Mouse (Mus musculus) layer of hippocampus, postnatal 36 days (tissue): ENCODE data around the gene Dlec1. TPM values are rescaled to one million over a fixed set of nuclear protein-coding genes. Genes with fewer than 3 reads are reported as not detected.

Source experiments
- DNase-seq, 2 experiments: peaks; one replicate each; pipeline ENCODE4 v3.0.0; 2022
- total RNA-seq, 2 experiments: library from RNA; stranded (reverse); gene quantifications; 2 replicates each; pipeline ENCODE4 v1.2.3; 2021

The Dlec1 gene
- total RNA-seq, 2 experiments from 2014 or later: 4.3 to 4.4 TPM

DNA sequence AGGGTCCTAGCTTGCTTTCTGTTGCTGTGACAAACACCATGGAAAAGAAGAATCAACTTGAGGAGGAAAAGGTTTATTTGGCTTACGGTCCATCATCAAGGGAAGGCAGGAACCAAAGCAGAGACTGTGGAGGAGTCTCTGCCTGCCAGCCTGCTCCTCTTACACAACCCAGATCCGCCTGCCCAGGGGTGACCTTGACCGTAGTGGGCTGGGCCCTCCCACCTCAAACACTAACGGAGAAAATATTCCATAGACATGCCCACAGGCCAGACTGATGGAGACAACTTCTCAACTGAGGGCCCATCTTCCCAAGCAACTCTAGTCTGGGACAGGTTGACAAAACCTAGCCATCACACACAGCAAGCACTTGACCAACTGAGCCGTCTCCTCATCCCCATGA, 39.8 kb downstream of the Dlec1 start:
- DNase-seq: no peak

DNA sequence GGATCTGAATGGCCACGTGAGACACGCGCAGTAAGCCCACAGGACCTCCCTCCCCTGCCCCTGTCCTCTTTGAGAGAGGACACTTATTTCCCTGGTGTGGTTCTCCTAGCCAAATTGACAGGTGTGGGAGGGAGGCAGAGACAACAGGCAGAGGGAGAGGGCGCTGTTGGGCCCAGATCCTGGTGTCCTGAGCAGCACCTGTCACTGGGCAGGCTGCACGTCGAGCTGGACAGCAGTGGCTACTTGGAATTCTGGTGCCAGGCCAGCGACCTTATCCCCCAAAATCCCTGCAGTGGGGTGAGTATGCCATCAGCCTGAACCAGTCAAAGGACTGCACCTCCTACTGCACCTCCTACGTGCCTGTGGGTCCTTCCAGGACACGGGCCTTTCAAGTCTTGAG, 41.1 kb downstream of the Dlec1 start:
- DNase-seq: no peak

DNA sequence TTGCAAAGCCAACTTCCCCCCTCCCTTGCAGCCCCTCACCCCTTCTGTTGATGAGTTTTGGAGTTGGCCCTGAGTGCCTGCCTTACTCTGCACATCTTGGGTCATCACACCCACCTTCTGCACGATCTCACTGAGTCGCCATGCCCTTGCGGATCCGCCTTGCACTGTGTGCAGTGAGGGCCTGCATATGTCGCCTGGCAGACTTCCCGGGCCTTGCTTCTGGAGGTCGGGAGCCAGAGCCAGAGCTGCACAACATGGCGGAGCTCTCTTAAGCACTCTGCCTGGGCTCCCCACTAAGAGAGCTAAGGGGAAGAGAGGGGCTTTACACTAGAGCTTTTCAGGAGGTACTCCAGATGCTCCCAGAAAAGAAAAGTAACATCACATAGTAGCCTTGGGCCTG, 42.4 kb downstream of the Dlec1 start:
- no peak for DNase-seq

DNA sequence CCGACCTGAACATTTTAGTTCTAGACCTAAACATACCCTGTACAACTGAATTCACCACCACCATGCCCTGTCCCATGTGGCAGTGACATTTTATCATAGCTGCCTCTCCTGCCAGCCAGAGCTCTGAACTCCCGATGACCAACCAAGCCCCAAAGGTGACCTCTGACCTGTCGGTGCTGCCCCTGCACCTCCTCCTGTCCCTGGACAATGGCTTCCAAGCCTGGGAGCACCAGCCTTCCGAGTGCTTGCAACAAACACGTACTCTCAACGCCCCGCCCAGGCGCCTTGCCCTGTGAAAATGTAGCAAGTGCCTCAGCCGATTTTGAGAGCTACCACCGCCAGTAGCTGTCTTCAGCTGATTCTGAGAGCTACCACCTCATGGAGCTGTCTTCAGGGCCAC, 42.9 kb downstream of the Dlec1 start:
- DNase-seq: no peak

DNA sequence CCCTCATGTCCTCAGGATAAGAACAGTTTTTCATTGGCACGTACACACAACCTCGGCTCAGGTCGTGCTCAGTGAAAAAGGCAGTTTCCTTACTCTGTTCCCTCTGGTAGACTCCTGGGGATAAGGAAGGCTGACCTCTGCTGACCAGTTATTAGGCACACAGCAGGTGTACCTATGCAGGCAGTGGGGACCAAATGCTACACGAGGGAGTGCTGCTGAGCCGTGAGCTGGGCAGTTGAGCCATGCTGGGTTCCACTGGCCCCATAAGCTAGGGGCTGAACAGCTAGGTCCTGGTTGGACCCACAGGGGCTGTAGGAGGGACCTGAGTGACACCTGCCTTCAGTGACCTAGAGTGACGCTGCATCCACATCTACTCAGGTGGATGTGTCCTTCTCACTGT, 43.4 kb downstream of the Dlec1 start:
- no peak for DNase-seq

DNA sequence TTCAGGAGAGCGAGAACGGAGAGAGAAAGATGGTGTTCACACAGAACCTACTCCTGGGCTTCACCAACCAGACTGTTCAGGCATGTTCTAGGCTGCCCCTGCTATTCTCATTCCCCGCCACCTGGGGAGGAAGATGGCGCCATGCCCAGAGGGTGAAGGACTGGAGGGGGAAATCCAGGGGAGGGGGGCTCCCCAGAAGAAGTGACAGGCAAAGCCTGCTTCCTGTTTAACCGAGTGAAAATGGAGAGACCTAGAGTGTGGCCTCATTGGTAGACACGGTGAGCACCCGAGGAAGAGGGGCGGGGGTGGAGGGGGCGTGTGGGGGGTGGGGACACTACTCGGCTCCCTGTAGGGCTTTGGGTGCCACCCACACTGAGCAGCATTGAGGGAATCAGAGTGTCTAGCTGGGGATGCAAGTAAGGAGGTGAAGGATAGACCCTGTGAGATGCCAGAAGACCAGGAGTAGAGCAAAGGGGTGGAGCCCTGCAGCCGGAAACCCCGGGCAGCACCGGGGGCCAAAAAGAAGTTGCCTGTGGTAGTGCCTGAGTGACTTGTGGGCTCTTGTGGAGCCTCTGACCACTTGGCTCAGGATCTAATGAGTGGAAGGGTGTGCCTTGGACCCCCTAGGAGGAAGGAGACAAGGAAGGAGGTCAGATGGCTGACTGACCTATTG, 44.0 kb downstream of the Dlec1 start:
- no peak for DNase-seq

DNA sequence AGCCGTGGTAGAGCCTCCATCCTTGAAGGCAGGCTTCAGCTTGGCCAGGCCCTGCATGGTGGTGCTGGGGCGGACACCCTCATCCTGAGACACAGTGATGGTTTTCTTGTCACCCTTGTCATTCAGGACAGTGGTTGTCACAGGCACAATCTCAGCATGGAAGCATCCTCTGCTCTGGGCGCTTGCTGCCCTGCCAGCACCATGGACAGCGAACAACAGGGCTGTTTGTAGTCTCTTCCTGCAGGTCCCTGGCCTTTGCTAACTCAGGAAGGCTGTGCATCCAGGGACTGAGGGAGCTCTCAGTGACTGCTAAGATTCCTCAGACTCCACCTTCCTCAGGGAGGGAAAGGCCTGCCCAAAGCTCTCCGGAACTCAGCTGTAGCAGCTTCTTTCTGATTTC, 47.3 kb downstream of the Dlec1 start:
- DNase-seq: no peak

DNA sequence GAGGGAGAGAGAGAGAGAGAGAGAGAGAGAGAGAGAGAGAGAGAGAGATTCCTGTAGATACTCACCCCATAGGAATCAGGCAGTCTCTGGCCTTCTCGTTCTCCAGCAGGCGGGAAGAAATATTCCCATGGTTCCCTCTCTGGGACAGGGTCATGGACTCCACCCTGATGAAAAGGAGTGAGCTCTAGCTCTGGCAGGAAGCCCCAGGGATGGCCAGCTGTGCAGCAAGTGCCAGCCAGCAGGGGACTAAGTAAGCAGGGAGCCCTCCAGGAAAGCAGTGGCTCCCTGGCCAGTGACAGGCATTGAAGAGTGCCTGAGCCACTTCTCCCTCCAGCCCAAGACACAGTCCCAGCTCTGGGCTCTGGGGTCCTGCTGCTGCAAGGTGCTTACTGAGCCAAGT, 49.5 kb downstream of the Dlec1 start:
- no peak for DNase-seq

DNA sequence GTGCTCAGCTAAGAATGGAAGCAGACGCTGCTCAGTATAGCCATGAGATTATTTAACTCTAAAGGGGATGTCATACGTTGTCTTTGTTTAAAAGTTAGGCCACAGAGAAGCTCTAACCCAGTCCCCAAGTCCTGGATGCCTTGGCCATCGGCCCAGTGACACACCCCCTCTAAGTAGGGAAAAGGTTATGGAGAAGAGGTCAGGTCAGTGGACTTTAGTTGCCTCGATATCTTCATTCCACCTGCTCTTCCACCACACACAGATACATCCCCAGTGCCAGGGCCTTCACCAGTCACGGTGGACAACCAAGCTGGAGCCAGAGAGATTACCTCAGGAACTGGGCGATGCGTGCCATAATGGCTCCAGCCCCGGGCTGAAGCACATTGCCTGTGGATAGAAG, 53.1 kb downstream of the Dlec1 start:
- DNase-seq: no peak

DNA sequence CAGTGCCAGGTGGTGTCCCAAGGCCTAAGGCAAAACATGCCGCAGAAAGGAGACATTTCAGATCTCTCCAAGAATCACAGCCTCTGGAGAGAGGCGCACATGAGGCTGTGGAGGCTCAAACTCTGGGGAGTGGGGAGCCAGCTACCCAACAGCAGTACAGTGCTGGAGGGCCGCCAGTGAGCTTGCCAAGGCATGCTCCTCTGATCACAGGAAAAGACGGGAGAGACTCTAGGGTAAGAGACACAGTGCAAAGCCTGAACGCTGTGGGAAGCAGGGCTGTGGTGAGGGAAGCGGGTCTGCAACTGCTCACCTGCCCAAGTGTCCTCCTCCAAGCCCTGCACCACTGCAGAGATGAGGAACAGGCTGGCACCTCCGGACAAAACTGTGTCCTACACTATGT, 53.5 kb downstream of the Dlec1 start:
- DNase-seq: no peak

DNA sequence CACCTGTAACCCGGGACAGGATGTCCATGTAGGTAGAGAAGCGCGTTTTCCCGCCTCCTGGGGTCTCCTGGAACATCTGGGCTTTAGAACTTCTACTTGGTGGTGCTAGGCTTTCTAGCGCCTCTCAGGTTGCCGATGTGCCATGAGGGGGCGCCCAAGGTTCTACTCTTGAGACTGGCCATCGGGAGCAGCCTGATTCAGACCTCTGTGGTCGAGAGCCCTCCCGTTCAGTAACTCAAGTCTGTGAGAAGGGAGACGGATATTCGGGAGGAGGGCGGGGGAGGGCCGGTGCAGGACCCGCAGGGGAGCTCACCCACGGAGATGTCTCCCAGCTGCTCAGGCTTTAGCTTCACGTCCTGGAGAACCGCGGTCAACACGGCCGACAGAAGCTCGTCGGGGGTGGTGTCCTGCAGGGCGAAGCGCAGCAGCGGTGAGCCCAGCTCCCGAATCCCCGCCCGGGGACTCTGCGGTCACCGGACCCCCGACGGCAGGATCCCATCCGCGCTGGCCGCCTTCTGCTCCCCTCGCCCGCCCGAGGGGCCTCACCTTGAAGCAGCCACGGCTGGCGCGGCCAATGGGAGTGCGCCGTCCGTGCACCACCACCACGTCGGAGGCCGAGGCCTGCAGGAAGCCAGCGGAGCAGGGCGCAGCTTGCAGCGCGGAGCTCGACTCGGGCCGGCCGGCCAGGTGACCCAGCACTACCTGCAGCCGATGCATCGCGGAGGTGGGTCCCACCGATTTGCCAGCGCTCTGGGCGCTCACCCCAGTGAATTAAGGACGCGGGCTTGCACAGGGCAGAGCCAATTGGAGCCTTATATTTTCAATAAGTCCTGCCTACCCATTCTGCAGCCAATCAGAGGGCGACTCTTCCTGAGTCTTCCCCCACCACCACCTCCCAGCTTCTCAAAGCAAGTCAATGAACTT, 54.3 kb downstream of the Dlec1 start, which contains the start of gene Acaa1b:
TSS of gene Acaa1b (minus strand) at position 816 of the 924 bp plus-strand sequence.
- peak; percentile 45 to 46 for DNase-seq

DNA sequence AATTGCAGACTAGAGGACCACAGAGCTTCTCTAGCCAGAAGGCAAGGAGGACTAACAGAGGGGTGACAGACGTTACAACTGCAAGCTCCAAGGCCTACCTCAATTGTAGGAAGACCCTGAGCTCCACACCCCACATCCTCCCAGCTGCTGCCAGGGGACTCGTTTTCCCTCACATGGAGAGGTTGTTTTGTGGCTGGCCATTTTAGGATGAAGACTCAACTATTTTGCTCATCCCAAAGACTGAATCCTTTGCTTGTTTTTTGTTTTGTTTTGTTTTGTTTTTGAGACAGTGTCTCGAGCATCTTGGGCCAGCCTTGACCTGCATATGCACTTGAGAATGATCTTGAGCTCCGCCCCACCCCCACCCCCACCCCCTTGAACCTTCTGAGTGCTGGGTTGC, 56.6 kb downstream of the Dlec1 start, which contains the start of gene Gm47289:
TSS of gene Gm47289 (plus strand) at position 301 of the 400 bp plus-strand sequence.
- DNase-seq: no peak

DNA sequence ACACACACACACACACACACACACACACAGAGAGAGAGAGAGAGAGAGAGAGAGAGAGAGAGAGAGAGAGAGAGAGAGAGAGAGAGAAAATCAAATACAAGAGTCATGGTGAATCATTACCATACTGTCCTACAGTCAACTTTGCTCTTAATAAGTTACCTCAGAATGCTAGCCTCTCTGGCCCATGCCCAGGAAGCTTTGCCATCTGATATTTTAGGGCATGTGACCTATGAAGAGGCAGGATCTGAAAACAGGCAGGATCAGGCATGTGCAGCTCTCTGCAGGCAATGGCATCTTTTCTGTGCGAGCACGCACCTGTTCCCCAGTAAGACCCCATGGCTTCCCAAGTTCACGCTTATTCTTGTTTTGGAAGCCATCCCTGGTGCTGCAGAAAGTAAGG, 58.4 kb downstream of the Dlec1 start:
- DNase-seq: no peak

DNA sequence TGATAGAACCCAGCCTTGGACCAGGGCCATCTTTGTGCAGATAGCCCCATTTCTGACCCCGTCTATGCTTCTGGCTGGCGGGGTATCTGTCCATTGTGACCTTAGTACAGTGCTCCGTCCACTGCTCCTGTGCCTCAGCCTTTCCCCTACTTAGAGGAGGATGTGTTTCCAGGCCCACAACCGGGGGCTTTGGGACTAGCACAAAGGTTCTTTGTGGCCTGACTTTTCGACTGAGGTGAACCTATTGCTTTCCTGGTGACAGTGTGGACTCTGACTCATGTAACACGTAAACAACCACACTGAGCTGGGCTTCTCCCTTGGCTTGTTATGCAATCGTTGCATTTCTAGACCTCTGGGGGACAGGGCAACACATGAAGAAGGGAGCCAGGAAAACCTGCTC, 62.5 kb downstream of the Dlec1 start:
- DNase-seq: no peak

DNA sequence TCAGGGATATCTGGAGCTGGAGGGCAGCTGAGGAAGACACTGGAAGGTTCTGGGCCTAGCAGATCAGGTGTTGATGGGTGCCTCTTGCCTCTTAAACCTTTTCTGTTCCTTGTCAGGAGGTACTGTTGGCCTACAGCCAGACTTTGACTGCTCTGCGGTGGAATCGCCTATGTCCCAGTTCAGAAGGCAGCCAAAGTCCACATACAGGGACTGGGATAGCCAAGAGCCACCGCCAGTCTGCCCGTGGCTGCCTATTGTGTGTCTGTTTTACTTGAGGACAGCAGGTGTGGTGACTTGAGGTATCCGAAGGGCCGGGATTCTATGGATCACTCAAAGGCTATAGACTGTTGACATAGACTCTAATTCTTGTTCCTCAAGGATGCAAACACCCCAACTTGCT, 63.3 kb downstream of the Dlec1 start:
- DNase-seq: no peak

DNA sequence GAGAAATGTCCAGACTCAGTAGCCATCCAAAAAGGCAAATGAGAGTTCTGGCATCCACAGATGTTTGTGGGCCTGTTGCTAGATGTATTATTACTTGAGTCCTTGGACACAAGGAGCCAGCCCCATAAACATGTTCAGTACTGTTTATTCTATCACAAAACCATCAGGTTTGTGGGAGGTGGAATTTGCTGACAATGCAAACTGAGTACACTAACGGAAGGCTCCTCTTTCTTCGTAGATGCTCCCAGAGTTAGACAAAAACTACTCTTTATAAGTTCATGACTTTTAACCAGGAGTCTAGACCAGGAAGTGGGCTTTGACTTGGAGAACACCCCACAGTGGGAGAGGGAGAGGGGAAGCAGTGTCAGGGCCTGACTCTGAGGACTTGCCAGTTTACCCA, 65.3 kb downstream of the Dlec1 start:
- no peak for DNase-seq

DNA sequence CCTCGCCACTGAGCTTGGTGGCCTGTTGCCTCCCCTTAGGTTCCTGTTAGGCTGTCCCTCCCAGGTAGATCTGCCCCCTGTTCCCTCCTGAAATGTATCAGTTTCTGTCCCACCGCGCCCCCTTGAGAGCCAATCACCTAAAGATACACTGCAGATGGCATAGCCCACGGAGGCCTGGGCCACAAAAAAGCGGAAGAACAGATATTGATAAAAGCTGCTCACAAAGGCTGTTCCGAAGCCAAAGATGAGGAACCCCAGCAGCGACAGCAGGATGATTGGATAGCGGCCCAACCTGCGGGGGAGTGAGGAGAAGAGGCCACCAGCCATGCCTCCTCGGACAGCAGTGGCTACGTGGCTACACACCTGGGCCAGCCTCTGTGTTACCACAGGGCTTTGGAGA, 77.0 kb downstream of the Dlec1 start:
- no peak for DNase-seq

DNA sequence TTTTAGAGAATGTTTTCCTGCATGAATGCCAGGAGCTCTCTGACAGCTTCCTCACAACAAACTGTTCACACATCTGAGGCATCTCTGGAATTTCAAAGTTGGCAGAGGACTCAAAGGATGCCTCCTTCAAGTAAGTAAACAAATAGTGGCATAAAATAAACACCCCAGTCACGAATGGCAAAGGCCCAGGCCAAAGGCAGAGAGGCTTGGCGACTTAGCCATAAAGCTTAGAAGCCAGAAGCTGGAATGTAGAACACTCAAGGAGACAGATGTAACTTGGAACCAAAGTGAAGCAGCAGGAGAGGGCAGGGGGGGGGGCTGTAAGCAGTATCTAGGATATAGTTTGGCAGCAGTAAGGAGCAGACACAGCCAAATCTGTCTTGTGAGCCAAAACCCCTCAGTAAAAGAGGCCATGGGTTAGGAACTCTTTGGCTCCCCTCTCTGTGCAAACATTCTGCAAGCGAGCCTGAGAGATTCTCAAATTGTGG, 79.0 kb downstream of the Dlec1 start:
- DNase-seq: no peak

DNA sequence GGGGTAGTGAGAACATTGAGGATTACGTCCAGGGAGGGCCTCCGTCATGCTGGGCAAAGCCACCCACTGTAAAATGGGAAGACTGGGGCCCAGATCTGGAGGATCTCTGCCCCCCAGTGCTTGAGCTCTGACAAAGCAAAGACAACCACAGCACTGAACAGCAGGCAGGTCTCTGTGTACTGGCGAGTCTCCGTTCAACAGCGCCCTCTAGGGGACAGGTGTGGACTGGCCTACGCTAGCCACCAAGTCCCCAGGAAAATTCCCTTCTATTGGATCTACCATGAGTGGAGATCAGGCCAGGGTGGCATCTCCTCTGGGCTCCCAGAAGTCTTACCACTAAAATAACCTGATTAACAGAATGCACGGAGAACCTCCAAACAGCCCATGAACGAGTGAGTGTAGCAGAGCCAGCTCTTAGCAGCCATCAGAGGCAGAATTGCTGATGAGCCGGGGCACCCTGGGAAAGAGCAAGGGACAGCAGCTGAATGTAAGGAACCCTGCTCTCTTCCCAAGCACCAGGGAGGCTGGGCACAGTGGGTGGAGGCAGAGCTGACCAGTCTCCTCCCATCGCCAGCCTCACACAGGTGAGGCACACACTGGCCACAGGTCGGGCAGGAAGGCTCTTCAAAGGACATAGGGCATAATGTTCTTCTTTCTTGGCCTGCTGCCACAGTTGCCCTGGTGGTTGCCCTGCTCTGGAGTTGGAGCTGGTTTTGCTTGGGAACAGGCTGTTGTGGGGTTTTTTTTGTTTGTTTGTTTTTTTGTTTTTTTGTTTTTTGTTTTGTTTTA, 90.1 kb downstream of the Dlec1 start:
- no peak for DNase-seq
